Mouse (Mus musculus): ENCODE data around the gene Rnf224.

DNA sequence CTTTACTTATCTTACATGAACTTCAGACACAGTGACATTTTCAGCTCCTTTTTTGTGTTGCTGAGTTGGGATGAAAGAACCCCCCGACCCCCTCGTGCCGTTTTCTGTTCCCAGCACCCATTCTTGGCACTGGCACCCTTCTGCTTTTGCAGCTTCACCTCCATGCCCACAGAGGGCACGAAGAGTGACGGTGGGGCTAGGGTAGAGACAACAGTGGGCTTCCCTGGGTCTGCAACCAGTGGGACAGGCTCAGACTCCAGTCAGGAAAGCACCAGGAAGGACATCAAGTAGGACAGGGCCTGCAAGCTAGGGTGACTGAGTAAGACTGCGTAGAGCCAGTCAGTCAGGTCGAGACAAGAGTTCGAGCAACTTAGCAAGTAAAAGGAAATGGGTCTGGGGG lies 3.7 kb upstream of the Rnf224 start:
- TF ChIP-seq CTCF (IDR thresholded peaks at IDR 0.05; ENCODE audit: low read depth, low read length) (no peak), POLR2A (IDR thresholded peaks at IDR 0.05; ENCODE audit: borderline replicate concordance, low read depth, low read length) (no peak)

Data from bone marrow macrophage, adult 2 months (primary cell).